Mouse (Mus musculus) lung, adult 2 months (tissue): Measurements from ENCODE around the gene Agl. TPM values are rescaled to one million over a fixed set of nuclear protein-coding genes. Genes with fewer than 3 reads are reported as not detected.

ENCODE experiments used
- DNase-seq: peaks from one replicate; pipeline ENCODE4 v3.0.0; 2022
- H3K4me1 ChIP-seq: fragments of 200-500 bp; 2 replicates; pipeline ENCODE4 v1.6.1; 2011; ENCODE audit warnings: low read length; ENCODE audit not compliant: control insufficient read depth, insufficient read depth
- H3K4me3 ChIP-seq: fragments of 200-500 bp; replicated peaks from 2 replicates; pipeline ENCODE3; 2011; ENCODE audit warnings: low read depth, mild to moderate bottlenecking, control low read depth, low read length; ENCODE audit errors: extremely low read depth
- CTCF ChIP-seq: fragments of 200-500 bp; IDR thresholded peaks from 2 replicates; pipeline ENCODE4 v1.5.1; 2011; ENCODE audit warnings: mild to moderate bottlenecking, low read length, control low read depth; ENCODE audit not compliant: insufficient read depth
- POLR2A ChIP-seq: fragments of 200-500 bp; IDR thresholded peaks from 2 replicates; pipeline ENCODE4 v1.6.1; 2011; ENCODE audit warnings: low read depth, mild to moderate bottlenecking, control low read depth, low read length, borderline replicate concordance; ENCODE audit errors: extremely low read depth
- WGBS: fragments of 180-500 bp; shearing (Covaris S2); methylation state at CpG from one replicate; pipeline ENCODE4 v1.1.7; 2018; 5-methylcytosine and 5-hydroxymethylcytosine counted together
- polyA plus RNA-seq: library from polyadenylated mRNA; depleted of rRNA; stranded (reverse); fragments of >200 nt; gene quantifications from 2 replicates; pipeline ENCODE4 v1.2.3, GENCODE M21; 2012

The Agl gene
- polyA plus RNA-seq, 1 experiment, result 9.2 TPM

GRCm38 (mm10) chr3:116729483-116730174, 78.3 kb downstream of the Agl start:
- H3K4me3 ChIP-seq, result no peak overlapping the region
- peaks cover 3% of the 10 kb centered on the region for H3K4me1 ChIP-seq
- no peak for DNase-seq
- TF ChIP-seq POLR2A, result no peak
- TF ChIP-seq CTCF, result no peak
- WGBS, result 52% methylated on average over 2 of the region's 2 CpGs

GRCm38 (mm10) chr3:116726807-116727206, 81.2 kb downstream of the Agl start:
- TF ChIP-seq POLR2A, result no peak
- no peak for TF ChIP-seq CTCF
- no peak for DNase-seq
- Histone ChIP-seq H3K4me3 (no peak overlapping the region), H3K4me1 (peaks cover 3% of the 10 kb centered on the region)
- 27% methylated on average over 9 of the region's 9 CpGs for WGBS

- H3K4me1 ChIP-seq, result peaks cover 3% of the 10 kb centered on the region
- H3K4me3 ChIP-seq, result no peak overlapping the region
- no peak for DNase-seq
- TF ChIP-seq CTCF (no peak), POLR2A (no peak)
- 57% methylated on average over 10 of the region's 10 CpGs for WGBS
These were observed 84.2 kb downstream of the Agl start for GRCm38 (mm10) chr3:116723496-116724481.

GRCm38 (mm10) chr3:116722980-116723379, 85.0 kb downstream of the Agl start:
- DNase-seq, result no peak
- no peak for TF ChIP-seq POLR2A
- no peak for TF ChIP-seq CTCF
- no peak overlapping the region for H3K4me3 ChIP-seq
- 62% methylated on average over 4 of the region's 4 CpGs for WGBS
- peaks cover 3% of the 10 kb centered on the region for H3K4me1 ChIP-seq

- TF ChIP-seq CTCF (no peak), POLR2A (no peak)
- H3K4me1 ChIP-seq, result no peaks in the 10 kb centered on the region
- WGBS, result 67% methylated on average over 3 of the region's 3 CpGs
- no peak overlapping the region for H3K4me3 ChIP-seq
- DNase-seq, result no peak
These were observed 89.0 kb downstream of the Agl start for GRCm38 (mm10) chr3:116718951-116719350.

GRCm38 (mm10) chr3:116713031-116713430, 94.9 kb downstream of the Agl start:
- 24% methylated on average over 5 of the region's 5 CpGs for WGBS
- peaks cover 10% of the 10 kb centered on the region for H3K4me1 ChIP-seq
- peak overlapping the region; percentile 93 for H3K4me3 ChIP-seq
- TF ChIP-seq CTCF (no peak), POLR2A (no peak)
- DNase-seq, result no peak

GRCm38 (mm10) chr3:116712436-116712881, 95.5 kb downstream of the Agl start, which contains the start of gene Slc35a3:
Slc35a3 (minus strand) TSS chr3:116712831.
- DNase-seq, result no peak
- H3K4me3 ChIP-seq, result peak within 1 kb of the TSS; percentile 93
- WGBS, result 2% methylated on average over 8 of the region's 8 CpGs
- no peak for TF ChIP-seq POLR2A
- TF ChIP-seq CTCF, result no peak
- peaks cover 10% of the 10 kb centered on the region for H3K4me1 ChIP-seq

- peak overlapping the region; percentile 93 for H3K4me3 ChIP-seq
- 1% methylated on average over 83 of the region's 85 CpGs for WGBS
- peaks cover 10% of the 10 kb centered on the region for H3K4me1 ChIP-seq
- TF ChIP-seq POLR2A, result no peak
- peak; percentile 82 for DNase-seq
These were observed 96.1 kb downstream of the Agl start for GRCm38 (mm10) chr3:116711624-116712435.

- H3K4me3 ChIP-seq, result peak overlapping the region; percentile 8
- DNase-seq, result no peak
- H3K4me1 ChIP-seq, result peaks cover 10% of the 10 kb centered on the region
- WGBS, result 39% methylated on average over 9 of the region's 9 CpGs
- no peak for TF ChIP-seq CTCF
These were observed 97.0 kb downstream of the Agl start for GRCm38 (mm10) chr3:116710941-116711340.
